ENCODE assay signal across 26 mouse cellular contexts in the genomic region with DNA sequence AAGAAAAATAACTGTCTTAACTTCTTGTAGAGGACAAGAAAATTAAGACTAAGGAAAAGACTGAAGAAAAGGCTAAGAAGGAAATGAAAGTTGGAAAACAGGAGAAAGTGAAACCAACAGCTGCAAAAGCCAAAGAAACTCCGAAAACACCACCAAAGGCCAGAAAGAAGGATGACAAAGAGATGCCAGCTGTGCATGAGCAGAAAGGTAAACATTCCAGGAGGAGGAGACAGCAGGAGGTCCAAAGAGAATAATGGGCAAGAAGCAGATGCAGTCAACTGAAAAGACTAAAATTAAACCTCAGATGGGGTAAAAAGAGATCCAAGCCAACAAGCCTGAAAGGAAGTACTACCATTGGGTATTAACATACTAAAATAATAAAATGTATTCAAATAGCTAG.
DNase-seq lines count a peak whose midpoint lies in the region; ATAC-seq and TF ChIP-seq lines count a peak whose summit lies in the region.
"Had no signal": no experiment of that assay in that cellular context is flagged by ENCODE, and none has a peak within 500 bp of the region (broad histone marks: within the 10 kb centered on the region; RNA-seq: fewer than 3 reads in every experiment).

No protein-coding gene starts in this region.

- H3K36me3 ChIP-seq in midbrain, embryonic 10.5 days, result no peaks in the 10 kb centered on the region
- no peaks in the 10 kb centered on the region for H3K36me3 ChIP-seq in midbrain, embryonic 14.5 days (ENCODE audit: control insufficient read depth, insufficient read depth, low read length)
- H3K36me3 ChIP-seq in MEL (ENCODE audit: control insufficient read depth in 1 of 2, insufficient read depth in 2 of 2, low read length in 2 of 2), result no peaks in the 10 kb centered on the region
- no peaks in the 10 kb centered on the region for H3K36me3 ChIP-seq in myocyte (ENCODE audit: control insufficient read depth, insufficient read depth)
- H3K36me3 ChIP-seq: embryonic facial prominence, embryonic 12.5 days; forebrain, embryonic 12.5 days; hindbrain, embryonic 13.5 days; limb, embryonic 12.5 days; midbrain, embryonic 15.5 days had no signal

- no peaks in the 10 kb centered on the region for H3K9me3 ChIP-seq in midbrain, embryonic 10.5 days (replicated peaks)
- no peaks in the 10 kb centered on the region for H3K9me3 ChIP-seq in midbrain, embryonic 14.5 days (ENCODE audit: control insufficient read depth, low read length)
- H3K9me3 ChIP-seq in MEL (replicated peaks; ENCODE audit: insufficient read depth, low read length), result no peaks in the 10 kb centered on the region
- H3K9me3 ChIP-seq: embryonic facial prominence, embryonic 12.5 days; forebrain, embryonic 12.5 days; hindbrain, embryonic 13.5 days; limb, embryonic 12.5 days; midbrain, embryonic 15.5 days had no signal

- H3K4me2 ChIP-seq in midbrain, embryonic 14.5 days (ENCODE audit: low read length), result no peak overlapping the region
- peak overlapping the region; percentile 47 for H3K4me2 ChIP-seq in myocyte (ENCODE audit: low read depth)
- H3K4me2 ChIP-seq: embryonic facial prominence, embryonic 12.5 days; forebrain, embryonic 12.5 days; hindbrain, embryonic 13.5 days; limb, embryonic 12.5 days; liver, embryonic 11.5 days; midbrain, embryonic 15.5 days had no signal

- ATAC-seq in midbrain, embryonic 14.5 days (ENCODE audit: low FRiP score, low TSS enrichment), result no peak
- ATAC-seq: liver, postnatal 0 days; lung, postnatal 0 days; midbrain, embryonic 15.5 days had no signal

- no peak for TF ChIP-seq POLR2A in MEL (IDR thresholded peaks at IDR 0.05; ENCODE audit: control insufficient read depth in 1 of 2, insufficient read depth in 1 of 2, low read depth in 1 of 2, low read length in 2 of 2, poor library complexity in 1 of 2)
- no peak for TF ChIP-seq POLR2A in myocyte (IDR thresholded peaks at IDR 0.05; ENCODE audit: insufficient read length, low read depth)

- TF ChIP-seq CTCF in MEL (IDR thresholded peaks at IDR 0.05 in 2 of 3, conservative IDR thresholded peaks at IDR 0.05 in 1 of 3; ENCODE audit: control insufficient read depth in 1 of 3, insufficient read depth in 1 of 3, low read depth in 2 of 3, low read length in 3 of 3, poor library complexity in 1 of 3, severe bottlenecking in 1 of 3), result no peak

- H3K27me3 ChIP-seq in midbrain, embryonic 10.5 days (ENCODE audit: low read depth, poor library complexity, severe bottlenecking), result no peaks in the 10 kb centered on the region
- H3K27me3 ChIP-seq in midbrain, embryonic 14.5 days (ENCODE audit: control insufficient read depth, insufficient read depth, low read length), result no peaks in the 10 kb centered on the region
- H3K27me3 ChIP-seq in MEL (ENCODE audit: control insufficient read depth in 1 of 2, insufficient read depth in 2 of 2, low read length in 2 of 2) (no peaks in the 10 kb centered on the region), myocyte (ENCODE audit: control insufficient read depth, insufficient read depth, insufficient read length) (no peaks in the 10 kb centered on the region)
- H3K27me3 ChIP-seq: CH12.LX; embryonic facial prominence, embryonic 12.5 days; forebrain, embryonic 12.5 days; hindbrain, embryonic 13.5 days; limb, embryonic 12.5 days; midbrain, embryonic 15.5 days had no signal

- 3% methylated on average over 1 of the region's 1 CpGs for WGBS in midbrain, embryonic 10.5 days
- 0% methylated on average over 1 of the region's 1 CpGs for WGBS in midbrain, embryonic 14.5 days

- 0 out of 2 replicates have a peak overlapping the region, but pooled peaks have one; percentile 28 for H3K27ac ChIP-seq in midbrain, embryonic 10.5 days (replicated peaks)
- no peak overlapping the region for H3K27ac ChIP-seq in midbrain, embryonic 14.5 days (replicated peaks; ENCODE audit: low read depth, low read length)
- no peak overlapping the region for H3K27ac ChIP-seq in MEL (ENCODE audit: control insufficient read depth, low read depth, low read length)
- H3K27ac ChIP-seq: embryonic facial prominence, embryonic 12.5 days; forebrain, embryonic 12.5 days; heart, adult 2 months; hindbrain, embryonic 13.5 days; layer of hippocampus, adult 2 months; limb, embryonic 12.5 days; midbrain, embryonic 15.5 days had no signal

- H3K79me2 ChIP-seq in MEL (ENCODE audit: control insufficient read depth, insufficient read depth, low read length, poor library complexity), result no peaks in the 10 kb centered on the region
- H3K79me2 ChIP-seq in myocyte (ENCODE audit: control insufficient read depth, insufficient read depth), result no peaks in the 10 kb centered on the region

- no peak overlapping the region for H3K4me3 ChIP-seq in midbrain, embryonic 10.5 days
- H3K4me3 ChIP-seq in midbrain, embryonic 14.5 days (replicated peaks; ENCODE audit: low read depth, low read length), result no peak overlapping the region
- H3K4me3 ChIP-seq in MEL (ENCODE audit: control insufficient read depth in 1 of 2, insufficient read depth in 1 of 2, low read depth in 2 of 2, low read length in 2 of 2), result peak overlapping the region; percentile 6 to 18; a peak in 2 of 4 replicates
- H3K4me3 ChIP-seq in myocyte, result no peak overlapping the region
- H3K4me3 ChIP-seq: embryonic facial prominence, embryonic 12.5 days; erythroblast, embryonic 14.5 days; forebrain, embryonic 12.5 days; heart, adult 2 months; hindbrain, embryonic 13.5 days; layer of hippocampus, adult 2 months; limb, embryonic 12.5 days; midbrain, embryonic 15.5 days had no signal

- TF ChIP-seq RAD21 in MEL (IDR thresholded peaks at IDR 0.05; ENCODE audit: low read depth, low read length), result no peak

- DNase-seq in midbrain, embryonic 10.5 days (ENCODE audit: low spot score), result peak; percentile 21
- no peak for DNase-seq in midbrain, embryonic 14.5 days
- no peak for DNase-seq in MEL (ENCODE audit: low read depth, low spot score)
- peak; percentile 45 for DNase-seq in embryo, embryonic 10 days (ENCODE audit: low spot score)
- no peak for DNase-seq in lung, postnatal 25 days (ENCODE audit: low spot score)
- no peak for DNase-seq in layer of hippocampus, adult 11-12 months (ENCODE audit: low spot score)
- DNase-seq: adrenal gland, adult 8-10 months; cerebellum, adult 18-20 months; cerebellum, postnatal 25 days; gastrocnemius, postnatal 36 days; heart, adult 2 months; kidney, adult 18-20 months; kidney, postnatal 10 days; liver, postnatal 0 days; thymus, adult 2 months had no signal

- H3K9ac ChIP-seq in midbrain, embryonic 14.5 days (replicated peaks; ENCODE audit: low read length), result no peak overlapping the region
- no peak overlapping the region for H3K9ac ChIP-seq in MEL (ENCODE audit: control insufficient read depth, low read depth, low read length, poor library complexity, severe bottlenecking)
- H3K9ac ChIP-seq: embryonic facial prominence, embryonic 12.5 days; forebrain, embryonic 12.5 days; hindbrain, embryonic 13.5 days; limb, embryonic 12.5 days; liver, postnatal 0 days; midbrain, embryonic 15.5 days had no signal

- no peak for TF ChIP-seq EP300 in MEL (IDR thresholded peaks at IDR 0.05; ENCODE audit: low read depth in 1 of 2, low read length in 2 of 2)

- H3ac ChIP-seq in myocyte (ENCODE audit: control insufficient read depth, insufficient read length), result no peak overlapping the region

- peaks cover 8% of the 10 kb centered on the region for H3K4me1 ChIP-seq in midbrain, embryonic 10.5 days
- no peaks in the 10 kb centered on the region for H3K4me1 ChIP-seq in midbrain, embryonic 14.5 days (ENCODE audit: control insufficient read depth, insufficient read depth, low read length)
- no peaks in the 10 kb centered on the region for H3K4me1 ChIP-seq in MEL (ENCODE audit: control insufficient read depth in 1 of 2, insufficient read depth in 2 of 2, low read length in 2 of 2)
- H3K4me1 ChIP-seq: embryonic facial prominence, embryonic 12.5 days; hindbrain, embryonic 13.5 days; limb, embryonic 12.5 days; midbrain, embryonic 15.5 days had no signal

TF ChIP-seq in MEL, 35 proteins besides CTCF, POLR2A, EP300 and RAD21 (continues in another document):
- TF ChIP-seq POLR2AphosphoS5 (IDR thresholded peaks at IDR 0.05; ENCODE audit: borderline replicate concordance, low read depth, low read length), result no peak
- TF ChIP-seq MAZ (IDR thresholded peaks at IDR 0.05; ENCODE audit: low read depth, low read length), result no peak
- no peak for TF ChIP-seq SIN3A (IDR thresholded peaks at IDR 0.05; ENCODE audit: low read length)
- TF ChIP-seq RCOR1 (IDR thresholded peaks at IDR 0.05; ENCODE audit: low read depth, low read length), result no peak
- no peak for TF ChIP-seq UBTF (IDR thresholded peaks at IDR 0.05; ENCODE audit: borderline replicate concordance, insufficient read depth, low read depth, low read length)
- no peak for TF ChIP-seq ETS1 (IDR thresholded peaks at IDR 0.05; ENCODE audit: low read depth, low read length)
- TF ChIP-seq USF2 (IDR thresholded peaks at IDR 0.05; ENCODE audit: borderline replicate concordance in 1 of 2, insufficient read depth in 1 of 2, low read depth in 1 of 2, low read length in 2 of 2), result no peak
- TF ChIP-seq ZKSCAN1 (IDR thresholded peaks at IDR 0.05; ENCODE audit: low read depth, low read length), result no peak
- no peak for TF ChIP-seq TBP (IDR thresholded peaks at IDR 0.05; ENCODE audit: low read depth, low read length)
- no peak for TF ChIP-seq ZMIZ1 (IDR thresholded peaks at IDR 0.05; ENCODE audit: low read depth, low read length)
- TF ChIP-seq NRF1 (IDR thresholded peaks at IDR 0.05; ENCODE audit: insufficient read depth, low read depth, low read length, poor library complexity, severe bottlenecking), result no peak
- no peak for TF ChIP-seq ZC3H11A (IDR thresholded peaks at IDR 0.05; ENCODE audit: low read depth, low read length)

TF ChIP-seq in myocyte, 11 proteins besides CTCF, POLR2A, EP300 and RAD21:
- TF ChIP-seq USF1 (IDR thresholded peaks at IDR 0.05; ENCODE audit: low read depth), result no peak
- TF ChIP-seq TCF12 (IDR thresholded peaks at IDR 0.05; ENCODE audit: insufficient read depth, poor library complexity, severe bottlenecking), result peak; percentile 74
- TF ChIP-seq MYOD1 (IDR thresholded peaks at IDR 0.05; ENCODE audit: control insufficient read depth in 1 of 3, insufficient read length in 2 of 3, low read depth in 2 of 3), result peak; percentile 27 to 82 (median 75)
- 0 out of 2 replicates have a peak, but pooled peaks have one; percentile 10 for TF ChIP-seq CEBPB (IDR thresholded peaks at IDR 0.05; ENCODE audit: insufficient read depth, poor library complexity, severe bottlenecking)

Comparison
In these comparisons a context has a peak if more than half of its experiments do, and no peak if none do; other contexts are left out.
1. DNase-seq: peak in midbrain, embryonic 10.5 days (single experiment) and embryo, embryonic 10 days (single experiment); none in midbrain, embryonic 14.5 days (single experiment), MEL (single experiment), lung, postnatal 25 days (single experiment) and layer of hippocampus, adult 11-12 months (single experiment).
2. H3K4me3 ChIP-seq: peak in MEL (2 of 2); none in midbrain, embryonic 10.5 days (single experiment), midbrain, embryonic 14.5 days (single experiment) and myocyte (single experiment).